Mouse (Mus musculus) lung, adult 2 months (tissue): ENCODE data around the gene Grpel1. TPM values are rescaled to one million over a fixed set of nuclear protein-coding genes. Genes with fewer than 3 reads are reported as not detected.

Experiments used
- DNase-seq: peaks from one replicate; pipeline ENCODE4 v3.0.0; 2022
- H3K4me1 ChIP-seq: fragments of 200-500 bp; 2 replicates; pipeline ENCODE4 v1.6.1; 2011; ENCODE audit warnings: low read length; ENCODE audit not compliant: control insufficient read depth, insufficient read depth
- H3K4me3 ChIP-seq: fragments of 200-500 bp; replicated peaks from 2 replicates; pipeline ENCODE3; 2011; ENCODE audit warnings: low read depth, mild to moderate bottlenecking, control low read depth, low read length; ENCODE audit errors: extremely low read depth
- CTCF ChIP-seq: fragments of 200-500 bp; IDR thresholded peaks from 2 replicates; pipeline ENCODE4 v1.5.1; 2011; ENCODE audit warnings: mild to moderate bottlenecking, low read length, control low read depth; ENCODE audit not compliant: insufficient read depth
- POLR2A ChIP-seq: fragments of 200-500 bp; IDR thresholded peaks from 2 replicates; pipeline ENCODE4 v1.6.1; 2011; ENCODE audit warnings: low read depth, mild to moderate bottlenecking, control low read depth, low read length, borderline replicate concordance; ENCODE audit errors: extremely low read depth
- WGBS: fragments of 180-500 bp; shearing (Covaris S2); methylation state at CpG from one replicate; pipeline ENCODE4 v1.1.7; 2018; 5-methylcytosine and 5-hydroxymethylcytosine counted together
- polyA plus RNA-seq: library from polyadenylated mRNA; depleted of rRNA; stranded (reverse); fragments of >200 nt; gene quantifications from 2 replicates; pipeline ENCODE4 v1.2.3, GENCODE M21; 2012

Grpel1 gene
- polyA plus RNA-seq, 1 experiment, result 9.1 TPM

GRCm38 (mm10) chr5:36440741-36441140 is 24.1 kb upstream of the Grpel1 start:
- Histone ChIP-seq H3K4me1 (no peaks in the 10 kb centered on the region), H3K4me3 (no peak overlapping the region)
- 48% methylated on average over 3 of the region's 3 CpGs for WGBS
- TF ChIP-seq POLR2A (no peak), CTCF (no peak)
- no peak for DNase-seq

GRCm38 (mm10) chr5:36444611-36445010 is 20.2 kb upstream of the Grpel1 start:
- Histone ChIP-seq H3K4me1 (no peaks in the 10 kb centered on the region), H3K4me3 (no peak overlapping the region)
- 56% methylated on average over 4 of the region's 4 CpGs for WGBS
- TF ChIP-seq POLR2A (no peak), CTCF (no peak)
- no peak for DNase-seq

- Histone ChIP-seq H3K4me1 (no peaks in the 10 kb centered on the region), H3K4me3 (no peak overlapping the region)
- TF ChIP-seq CTCF (no peak), POLR2A (no peak)
- DNase-seq, result no peak
- WGBS, result 33% methylated on average over 8 of the region's 8 CpGs
Observed at GRCm38 (mm10) chr5:36445028-36445427, 19.8 kb upstream of the Grpel1 start.

GRCm38 (mm10) chr5:36446166-36446890 is 18.5 kb upstream of the Grpel1 start:
- WGBS, result 33% methylated on average over 9 of the region's 9 CpGs
- no peak overlapping the region for H3K4me3 ChIP-seq
- TF ChIP-seq POLR2A (no peak), CTCF (no peak)
- H3K4me1 ChIP-seq, result no peaks in the 10 kb centered on the region
- DNase-seq, result no peak

DNA sequence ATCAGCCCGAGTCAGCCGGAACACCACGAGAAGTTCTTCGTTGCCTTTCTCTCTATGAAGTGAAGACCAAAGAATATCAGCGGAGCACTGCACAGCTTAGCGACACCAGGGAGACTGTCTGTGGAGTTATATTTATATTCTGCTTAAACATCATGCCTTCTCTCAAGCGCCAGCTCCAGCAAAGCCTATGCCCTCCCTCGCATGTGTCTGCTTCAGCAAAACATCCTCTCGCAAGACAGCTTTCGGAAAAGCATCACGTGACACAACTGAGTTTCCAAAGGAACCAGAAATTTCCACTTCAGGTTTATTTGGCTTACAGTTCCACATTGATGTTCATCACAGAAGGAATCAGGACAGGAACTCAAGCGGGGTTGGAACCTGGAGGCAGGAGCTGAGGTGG is 16.9 kb upstream of the Grpel1 start:
- H3K4me3 ChIP-seq, result no peak overlapping the region
- no peaks in the 10 kb centered on the region for H3K4me1 ChIP-seq
- WGBS, result 90% methylated on average over 12 of the region's 12 CpGs
- no peak for DNase-seq
- TF ChIP-seq CTCF, result no peak
- no peak for TF ChIP-seq POLR2A

GRCm38 (mm10) chr5:36449710-36450358 is 15.0 kb upstream of the Grpel1 start:
- H3K4me1 ChIP-seq, result no peaks in the 10 kb centered on the region
- WGBS, result 55% methylated on average over 6 of the region's 6 CpGs
- no peak for TF ChIP-seq POLR2A
- no peak for TF ChIP-seq CTCF
- no peak for DNase-seq
- no peak overlapping the region for H3K4me3 ChIP-seq

GRCm38 (mm10) chr5:36451119-36451518 is 13.7 kb upstream of the Grpel1 start:
- H3K4me1 ChIP-seq, result no peaks in the 10 kb centered on the region
- H3K4me3 ChIP-seq, result no peak overlapping the region
- WGBS, result 15% methylated on average over 10 of the region's 10 CpGs
- no peak for TF ChIP-seq POLR2A
- TF ChIP-seq CTCF, result no peak
- DNase-seq, result no peak

GRCm38 (mm10) chr5:36451872-36452389 is 12.9 kb upstream of the Grpel1 start:
- 78% methylated on average over 10 of the region's 10 CpGs for WGBS
- TF ChIP-seq POLR2A (no peak), CTCF (no peak)
- H3K4me3 ChIP-seq, result no peak overlapping the region
- no peak for DNase-seq
- H3K4me1 ChIP-seq, result no peaks in the 10 kb centered on the region

- H3K4me3 ChIP-seq, result no peak overlapping the region
- TF ChIP-seq CTCF (no peak), POLR2A (no peak)
- WGBS, result 49% methylated on average over 6 of the region's 6 CpGs
- no peaks in the 10 kb centered on the region for H3K4me1 ChIP-seq
- no peak for DNase-seq
Observed at GRCm38 (mm10) chr5:36452821-36453220, 12.0 kb upstream of the Grpel1 start.

DNA sequence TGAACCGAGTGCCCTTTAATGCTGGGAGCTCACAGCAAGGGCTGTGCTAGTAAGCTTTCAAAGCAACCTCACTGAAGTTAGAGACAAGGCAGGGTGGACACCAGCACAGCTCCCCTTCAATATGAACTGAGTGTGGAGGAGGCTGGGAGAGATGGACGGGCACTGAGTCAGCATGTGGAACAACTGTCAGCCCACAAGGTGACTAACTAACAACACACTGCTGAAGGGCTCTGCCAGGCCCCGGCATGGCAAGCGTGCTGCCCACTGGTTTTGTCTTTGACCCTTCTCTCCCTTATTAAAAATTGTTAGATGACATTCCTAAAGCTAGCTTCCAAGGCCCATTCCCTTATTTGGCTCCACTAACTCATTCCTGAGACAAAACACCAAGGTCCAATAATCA is 7.1 kb upstream of the Grpel1 start:
- TF ChIP-seq POLR2A, result no peak
- no peak for TF ChIP-seq CTCF
- no peak for DNase-seq
- Histone ChIP-seq H3K4me3 (no peak overlapping the region), H3K4me1 (no peaks in the 10 kb centered on the region)
- 70% methylated on average over 4 of the region's 4 CpGs for WGBS
